Mouse (Mus musculus): ENCODE measurements around the gene Slc17a8. TPM values are rescaled to one million over a fixed set of nuclear protein-coding genes. Genes with fewer than 3 reads are reported as not detected.
"Not testable (repeated sequence)": the region's sequence is repeated elsewhere in the genome, so short reads cannot be mapped to it uniquely, and the experiment has no call there.

Slc17a8 gene
- total and polyA plus RNA-seq, 2 experiments from 2014 or later = 0.93 to 1.9 TPM

DNA sequence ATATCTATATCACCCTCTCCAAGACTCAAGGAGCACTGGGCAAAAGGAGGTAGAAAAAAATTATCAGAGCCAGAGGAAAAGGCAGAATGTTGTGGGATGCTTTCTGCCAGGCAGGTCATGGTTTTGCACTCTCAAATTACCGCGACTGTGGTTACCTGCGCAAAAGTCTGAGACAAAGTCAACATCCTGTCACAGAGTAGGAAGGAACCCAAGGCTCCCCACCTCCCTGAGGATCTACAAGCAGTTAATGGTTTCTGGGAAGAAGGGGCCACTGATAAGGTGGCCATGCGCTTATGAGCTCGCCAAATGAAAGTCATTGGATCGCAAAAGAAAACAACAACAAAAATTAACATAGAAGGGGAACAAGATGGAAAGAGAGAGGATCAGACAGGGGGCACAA lies 48.1 kb downstream of the Slc17a8 start:
- Histone ChIP-seq H3K4me3 (ENCODE audit: low read depth, low read length) (no peak overlapping the region), H3K9ac (replicated peaks; ENCODE audit: low read length, poor library complexity, severe bottlenecking) (no peak overlapping the region), H3K27ac (ENCODE audit: low read depth, low read length) (no peak overlapping the region), H3K27me3 (ENCODE audit: insufficient read depth, low read length) (no peaks in the 10 kb centered on the region), H3K9me3 (ENCODE audit: low read length) (no peaks in the 10 kb centered on the region), H3K4me2 (ENCODE audit: low read depth, low read length, poor library complexity, severe bottlenecking) (no peak overlapping the region), H3K4me1 (ENCODE audit: insufficient read depth, low read length) (no peaks in the 10 kb centered on the region), H3K36me3 (ENCODE audit: insufficient read depth, low read length) (no peaks in the 10 kb centered on the region)
- no peak for TF ChIP-seq CTCF (IDR thresholded peaks at IDR 0.05)
- DNase-seq (ENCODE audit: low spot score) (no peak), ATAC-seq (ENCODE audit: low FRiP score) (no peak)
- WGBS = 95% methylated on average over 6 of the region's 6 CpGs

DNA sequence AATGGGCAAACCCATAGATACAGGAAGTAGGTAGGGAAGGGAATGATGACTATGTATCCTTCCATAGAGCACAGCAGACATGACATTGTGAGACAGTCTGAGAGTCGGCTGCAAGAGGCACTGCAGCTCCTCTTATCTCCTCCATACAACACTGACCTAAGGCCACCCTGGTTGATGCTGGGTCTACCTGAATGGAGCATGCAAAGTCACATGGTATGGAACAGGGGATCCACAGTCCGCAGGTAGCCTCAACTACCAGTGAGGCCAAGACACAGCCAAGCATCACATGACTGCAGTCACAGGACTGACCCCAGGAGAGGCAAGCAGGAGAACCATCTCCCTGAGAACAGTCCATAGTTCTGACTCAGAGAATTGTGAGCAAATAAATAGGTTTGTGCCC lies 53.7 kb downstream of the Slc17a8 start:
- H3K4me3 ChIP-seq (ENCODE audit: low read depth, low read length) = no peak overlapping the region
- no peak overlapping the region for H3K27ac ChIP-seq (ENCODE audit: low read depth, low read length)
- no peaks in the 10 kb centered on the region for H3K27me3 ChIP-seq (ENCODE audit: insufficient read depth, low read length)
- WGBS = 96% methylated on average over 2 of the region's 2 CpGs
- no peaks in the 10 kb centered on the region for H3K36me3 ChIP-seq (ENCODE audit: insufficient read depth, low read length)
- ATAC-seq (ENCODE audit: low FRiP score) = no peak
- no peak overlapping the region for H3K4me2 ChIP-seq (ENCODE audit: low read depth, low read length, poor library complexity, severe bottlenecking)
- H3K4me1 ChIP-seq (ENCODE audit: insufficient read depth, low read length) = no peaks in the 10 kb centered on the region
- no peaks in the 10 kb centered on the region for H3K9me3 ChIP-seq (ENCODE audit: low read length)
- no peak for DNase-seq (ENCODE audit: low spot score)
- TF ChIP-seq CTCF (IDR thresholded peaks at IDR 0.05) = no peak
- H3K9ac ChIP-seq (replicated peaks; ENCODE audit: low read length, poor library complexity, severe bottlenecking) = no peak overlapping the region

DNA sequence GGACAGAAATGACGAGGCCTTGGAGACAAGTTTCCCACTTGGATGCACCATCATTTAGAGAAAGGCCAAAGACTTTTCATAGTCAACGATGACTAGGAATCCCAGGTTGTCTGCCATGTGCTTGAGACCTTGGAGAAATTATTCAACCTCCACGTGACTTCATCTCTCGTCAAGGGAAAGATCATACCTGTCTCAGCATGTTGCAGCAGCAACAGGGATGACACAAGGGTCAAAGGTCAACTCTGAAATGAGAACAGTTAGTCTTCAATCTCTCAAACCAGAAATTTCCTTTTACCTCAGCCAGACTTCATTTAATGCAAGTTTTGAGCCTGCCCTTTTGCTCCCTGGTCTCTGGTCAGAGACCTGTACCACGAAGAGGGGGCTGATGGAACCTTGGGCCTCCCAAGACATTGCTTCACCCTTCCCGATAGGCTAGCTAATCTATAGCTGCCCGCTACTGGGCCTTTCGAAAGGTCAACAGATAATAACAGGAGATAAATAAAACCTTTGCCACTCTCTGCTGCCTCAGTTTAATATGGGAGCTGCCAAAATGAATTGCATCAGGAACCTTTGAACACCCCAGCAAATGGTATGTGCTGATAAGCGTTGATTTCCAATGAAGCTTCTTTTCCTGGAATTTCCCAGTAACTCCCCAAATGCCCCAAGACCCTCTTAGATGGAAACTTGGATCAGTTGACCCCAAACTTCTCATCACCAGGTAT lies 55.6 kb downstream of the Slc17a8 start:
- Histone ChIP-seq H3K27me3 (ENCODE audit: insufficient read depth, low read length) (no peaks in the 10 kb centered on the region), H3K4me2 (ENCODE audit: low read depth, low read length, poor library complexity, severe bottlenecking) (no peak overlapping the region), H3K4me3 (ENCODE audit: low read depth, low read length) (no peak overlapping the region), H3K4me1 (ENCODE audit: insufficient read depth, low read length) (no peaks in the 10 kb centered on the region), H3K9ac (replicated peaks; ENCODE audit: low read length, poor library complexity, severe bottlenecking) (no peak overlapping the region), H3K36me3 (ENCODE audit: insufficient read depth, low read length) (no peaks in the 10 kb centered on the region), H3K9me3 (ENCODE audit: low read length) (no peaks in the 10 kb centered on the region), H3K27ac (ENCODE audit: low read depth, low read length) (no peak overlapping the region)
- 90% methylated on average over 9 of the region's 9 CpGs for WGBS
- DNase-seq (ENCODE audit: low spot score) = no peak
- TF ChIP-seq CTCF (IDR thresholded peaks at IDR 0.05) = no peak
- no peak for ATAC-seq (ENCODE audit: low FRiP score)

DNA sequence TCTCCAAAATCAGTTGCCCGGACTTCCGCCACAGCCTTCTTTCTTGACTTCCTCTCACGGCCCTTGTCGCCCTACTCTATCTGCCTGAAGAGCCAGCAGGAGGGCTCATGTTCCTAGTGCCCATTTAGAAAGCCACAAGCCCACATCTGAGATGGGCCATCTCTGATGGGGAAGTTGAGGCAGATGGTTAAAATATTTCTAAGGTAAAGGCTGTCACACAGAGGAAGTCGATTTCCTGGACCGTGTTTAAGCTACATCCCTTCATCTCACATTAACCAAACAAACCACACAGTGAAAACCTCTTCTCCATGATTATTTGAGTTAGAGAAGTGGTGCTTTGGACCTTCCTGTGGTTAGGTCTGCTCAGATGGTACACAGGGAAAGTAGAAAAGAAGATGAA lies 58.9 kb downstream of the Slc17a8 start:
- no peak overlapping the region for H3K4me2 ChIP-seq (ENCODE audit: low read depth, low read length, poor library complexity, severe bottlenecking)
- no peaks in the 10 kb centered on the region for H3K4me1 ChIP-seq (ENCODE audit: insufficient read depth, low read length)
- H3K9me3 ChIP-seq (ENCODE audit: low read length) = no peaks in the 10 kb centered on the region
- no peak for ATAC-seq (ENCODE audit: low FRiP score)
- no peak overlapping the region for H3K4me3 ChIP-seq (ENCODE audit: low read depth, low read length)
- WGBS = 92% methylated on average over 6 of the region's 6 CpGs
- H3K27me3 ChIP-seq (ENCODE audit: insufficient read depth, low read length) = no peaks in the 10 kb centered on the region
- H3K27ac ChIP-seq (ENCODE audit: low read depth, low read length) = no peak overlapping the region
- DNase-seq (ENCODE audit: low spot score) = no peak
- H3K36me3 ChIP-seq (ENCODE audit: insufficient read depth, low read length) = no peaks in the 10 kb centered on the region
- H3K9ac ChIP-seq (replicated peaks; ENCODE audit: low read length, poor library complexity, severe bottlenecking) = no peak overlapping the region
- TF ChIP-seq CTCF (IDR thresholded peaks at IDR 0.05) = no peak

DNA sequence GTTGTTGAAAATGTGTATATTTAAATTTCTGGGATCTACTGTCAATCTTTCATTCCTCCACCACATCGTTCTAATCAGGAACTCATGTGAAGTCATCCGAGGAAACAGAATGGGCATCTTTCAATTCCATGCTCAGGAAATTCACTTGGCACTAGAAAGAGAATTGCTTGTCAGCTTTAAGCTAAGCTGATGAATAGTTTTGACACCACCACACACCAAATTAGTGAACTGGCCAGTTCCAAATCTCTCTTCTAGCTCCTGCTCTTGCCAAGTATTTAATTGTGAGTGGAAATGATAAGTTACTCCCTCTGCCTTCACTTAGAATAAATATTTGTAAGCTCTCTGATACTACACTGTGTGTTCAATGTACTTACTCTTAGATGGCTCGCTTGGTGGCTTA lies 61.7 kb downstream of the Slc17a8 start:
- ATAC-seq (ENCODE audit: low FRiP score) = no peak
- no peak for TF ChIP-seq CTCF (IDR thresholded peaks at IDR 0.05)
- Histone ChIP-seq H3K36me3 (ENCODE audit: insufficient read depth, low read length) (no peaks in the 10 kb centered on the region), H3K4me1 (ENCODE audit: insufficient read depth, low read length) (no peaks in the 10 kb centered on the region), H3K4me2 (ENCODE audit: low read depth, low read length, poor library complexity, severe bottlenecking) (no peak overlapping the region), H3K27ac (ENCODE audit: low read depth, low read length) (no peak overlapping the region), H3K4me3 (ENCODE audit: low read depth, low read length) (no peak overlapping the region), H3K9ac (replicated peaks; ENCODE audit: low read length, poor library complexity, severe bottlenecking) (no peak overlapping the region), H3K9me3 (ENCODE audit: low read length) (no peaks in the 10 kb centered on the region), H3K27me3 (ENCODE audit: insufficient read depth, low read length) (no peaks in the 10 kb centered on the region)
- 48% methylated on average over 3 of the region's 3 CpGs for WGBS
- DNase-seq (ENCODE audit: low spot score) = no peak

DNA sequence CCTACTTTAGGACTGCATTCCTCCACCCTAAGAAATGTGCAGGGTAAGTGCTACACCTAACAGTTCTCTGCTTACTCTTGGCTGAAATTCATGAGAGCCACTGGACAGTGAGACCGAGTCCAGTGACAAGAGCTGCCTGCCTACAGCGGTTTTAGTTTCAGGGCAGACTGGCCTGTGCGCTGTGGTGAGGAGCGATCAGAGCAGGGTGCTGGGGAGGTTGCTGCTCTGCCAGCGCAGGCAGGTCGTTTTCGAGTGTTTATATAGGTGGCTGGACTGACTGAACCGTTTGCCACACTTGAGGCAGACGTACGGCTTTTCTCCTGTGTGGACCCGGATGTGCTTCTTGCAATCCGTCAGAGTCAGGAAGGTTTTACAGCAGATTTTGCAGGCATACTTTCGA lies 66.2 kb downstream of the Slc17a8 start:
- H3K27ac ChIP-seq (ENCODE audit: low read depth, low read length); H3K36me3 ChIP-seq (ENCODE audit: insufficient read depth, low read length); H3K4me1 ChIP-seq (ENCODE audit: insufficient read depth, low read length); H3K4me2 ChIP-seq (ENCODE audit: low read depth, low read length, poor library complexity, severe bottlenecking); DNase-seq (ENCODE audit: low spot score); ATAC-seq (ENCODE audit: low FRiP score); H3K4me3 ChIP-seq (ENCODE audit: low read depth, low read length); H3K9ac ChIP-seq (replicated peaks; ENCODE audit: low read length, poor library complexity, severe bottlenecking); H3K27me3 ChIP-seq (ENCODE audit: insufficient read depth, low read length); H3K9me3 ChIP-seq (ENCODE audit: low read length): not testable (repeated sequence)
- 90% methylated on average over 13 of the region's 13 CpGs for WGBS

DNA sequence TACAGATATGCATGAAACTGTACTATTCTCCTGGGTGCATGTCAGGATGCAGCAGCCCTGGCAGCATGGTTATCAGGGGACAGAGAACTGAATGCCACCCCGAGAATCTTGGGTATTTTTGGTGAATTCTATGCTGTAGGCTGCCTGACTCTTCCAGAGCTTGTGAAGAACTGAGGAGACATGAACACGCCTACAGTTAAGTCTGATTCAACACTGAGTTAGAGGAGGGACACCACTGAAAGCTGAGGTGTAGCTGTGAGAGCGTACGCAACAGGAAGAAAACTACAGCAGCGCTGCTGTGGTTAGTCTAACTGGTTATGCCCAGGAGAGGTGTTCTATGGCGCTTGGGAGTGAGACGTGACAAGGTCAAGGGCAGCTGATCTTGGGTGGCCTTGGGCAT lies 67.2 kb downstream of the Slc17a8 start:
- DNase-seq (ENCODE audit: low spot score); H3K36me3 ChIP-seq (ENCODE audit: insufficient read depth, low read length); H3K4me2 ChIP-seq (ENCODE audit: low read depth, low read length, poor library complexity, severe bottlenecking); H3K27ac ChIP-seq (ENCODE audit: low read depth, low read length); ATAC-seq (ENCODE audit: low FRiP score); H3K4me1 ChIP-seq (ENCODE audit: insufficient read depth, low read length); H3K9me3 ChIP-seq (ENCODE audit: low read length); H3K9ac ChIP-seq (replicated peaks; ENCODE audit: low read length, poor library complexity, severe bottlenecking); H3K4me3 ChIP-seq (ENCODE audit: low read depth, low read length); H3K27me3 ChIP-seq (ENCODE audit: insufficient read depth, low read length): not testable (repeated sequence)
- WGBS = 85% methylated on average over 7 of the region's 7 CpGs

Data from midbrain, postnatal 0 days (tissue).